Mouse (Mus musculus) neutrophil, adult 65 days (primary cell): Measurements from ENCODE around the gene Gapdh. TPM values are rescaled to one million over a fixed set of nuclear protein-coding genes. Genes with fewer than 3 reads are reported as not detected.

ENCODE experiments used
- total RNA-seq: library from RNA; stranded (reverse); gene quantifications from 2 replicates; pipeline ENCODE4 v1.2.4, GENCODE M21; 2023

Gapdh gene
- total RNA-seq: 693 and 1,543 TPM in 2 replicates

GRCm38 (mm10) chr6:125166051-125166751 lies at the start of gene Gapdh:
Gene Gapdh, minus strand, starts transcription at chr6:125166467.

GRCm38 (mm10) chr6:125215148-125215954 lies 49.1 kb upstream of the Gapdh start, which contains the start of gene Vamp1:
Gene Vamp1, plus strand, starts transcription at chr6:125215551.

GRCm38 (mm10) chr6:125191332-125192015 lies 25.2 kb upstream of the Gapdh start, which contains the start of the genes Ncapd2 and Mrpl51:
Gene Ncapd2, minus strand, starts transcription at chr6:125191701.
Gene Mrpl51, plus strand, starts transcription at chr6:125191801.

GRCm38 (mm10) chr6:125145001-125145400 lies 21.3 kb downstream of the Gapdh start, which contains the start of gene Iffo1:
Gene Iffo1, plus strand, starts transcription at chr6:125145241.

GRCm38 (mm10) chr6:125131302-125132156 lies 34.7 kb downstream of the Gapdh start, which contains the start of gene Nop2:
Gene Nop2, plus strand, starts transcription at chr6:125131909.

Other genes starting within 250 kb of the Gapdh start
- gene Ptms, start 246.4 kb downstream of the Gapdh start, total RNA-seq: 108 and 127 TPM in 2 replicates
- gene Mlf2, start 235.1 kb downstream of the Gapdh start, total RNA-seq: 82.7 and 86.2 TPM in 2 replicates
- gene Cops7a, start 200.9 kb downstream of the Gapdh start, total RNA-seq: 15.5 and 17.7 TPM in 2 replicates
- not detected in 2 replicates for gene Pianp, start 169.8 kb downstream of the Gapdh start, total RNA-seq
- gene Zfp384, start 157.3 kb downstream of the Gapdh start, total RNA-seq: 86.5 and 92.3 TPM in 2 replicates
- 87.7 and 100 TPM in 2 replicates for gene Ing4, start 126.7 kb downstream of the Gapdh start, total RNA-seq
- gene Acrbp, start 116.8 kb downstream of the Gapdh start, total RNA-seq: 7.1 and 8.5 TPM in 2 replicates
- 5.1 and 6.8 TPM in 2 replicates for gene Lpar5, start 98.5 kb downstream of the Gapdh start, total RNA-seq
- gene Chd4, start 70.5 kb downstream of the Gapdh start, total RNA-seq: 185 and 239 TPM in 2 replicates
- 13.5 and 20.0 TPM in 2 replicates for gene Nop2, start 34.6 kb downstream of the Gapdh start, total RNA-seq
- 24.7 and 34.6 TPM in 2 replicates for gene Iffo1, start 21.2 kb downstream of the Gapdh start, total RNA-seq
- 167 and 197 TPM in 2 replicates for gene Ncapd2, start 25.2 kb upstream of the Gapdh start, total RNA-seq
- gene Mrpl51, start 25.3 kb upstream of the Gapdh start, total RNA-seq: 32.2 and 40.1 TPM in 2 replicates
- gene Vamp1, start 49.1 kb upstream of the Gapdh start, total RNA-seq: 19.8 and 26.2 TPM in 2 replicates
- 10.2 and 11.2 TPM in 2 replicates for gene Tapbpl, start 65.4 kb upstream of the Gapdh start, total RNA-seq
- 0.25 and 0.51 TPM in 2 replicates for gene Cd27, start 70.5 kb upstream of the Gapdh start, total RNA-seq
- not detected in 2 replicates for gene Tuba3a, start 119.6 kb upstream of the Gapdh start, total RNA-seq
- gene Ltbr, start 147.4 kb upstream of the Gapdh start, total RNA-seq: 45.2 and 64.4 TPM in 2 replicates
- gene Scnn1a, start 154.2 kb upstream of the Gapdh start, total RNA-seq: 10.9 and 11.0 TPM in 2 replicates
- 352 and 391 TPM in 2 replicates for gene Tnfrsf1a, start 182.9 kb upstream of the Gapdh start, total RNA-seq
- not detected in 2 replicates for gene Plekhg6, start 214.3 kb upstream of the Gapdh start, total RNA-seq